Mouse (Mus musculus) MN1 (cell line): ENCODE measurements at regions not wholly inside any gene's neighbourhood (a gene's known extent, or its start where the extent isn't known, plus 50 kb on each side); places are given as distances from the start of the nearest gene placed in this dataset.
"Not testable (repeated sequence)": the region's sequence is repeated elsewhere in the genome, so short reads cannot be mapped to it uniquely, and the experiment has no call there.

Experiments used
- DNase-seq: peaks from one replicate; pipeline ENCODE4 v3.0.0-alpha.2; 2016; ENCODE audit warnings: low spot score

DNA sequence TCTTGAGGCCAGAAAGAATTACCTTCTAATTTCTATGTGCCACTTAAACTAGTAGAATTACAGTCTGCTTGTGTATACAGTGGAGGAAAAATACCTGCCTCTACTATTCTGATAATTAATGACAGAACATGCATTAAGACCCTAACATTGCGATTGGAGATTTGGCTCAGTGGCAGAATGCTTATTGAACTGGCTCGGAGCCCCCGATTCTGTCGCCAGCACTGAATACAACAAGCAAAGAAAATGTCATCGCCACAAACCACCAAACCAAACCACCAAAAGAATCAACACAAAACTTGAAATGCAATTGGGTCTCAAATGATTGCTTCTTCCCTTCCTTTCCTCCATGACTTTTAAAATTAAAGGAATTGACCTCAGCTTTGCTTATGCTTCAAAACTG, 122.9 kb upstream of the Emcn start:
- DNase-seq: no peak

DNA sequence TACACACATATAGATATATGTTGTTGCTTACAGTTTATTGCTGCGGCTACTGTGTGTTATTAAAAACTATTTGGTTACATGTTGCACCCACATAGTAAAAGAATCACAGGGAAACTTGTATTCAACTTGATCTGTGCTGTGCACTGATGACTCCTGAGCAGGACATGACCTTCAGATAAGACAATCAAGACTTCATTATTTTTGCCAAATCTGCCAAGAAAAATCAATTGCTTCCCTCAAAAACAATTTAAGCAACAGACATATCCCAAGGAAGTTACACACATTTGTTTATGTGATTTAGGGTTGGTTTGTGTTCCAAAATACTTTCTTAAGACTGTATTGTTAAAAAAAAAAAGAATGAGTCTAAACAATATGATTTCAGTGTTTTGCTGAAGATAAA, 114.7 kb upstream of the Emcn start:
- no peak for DNase-seq

DNA sequence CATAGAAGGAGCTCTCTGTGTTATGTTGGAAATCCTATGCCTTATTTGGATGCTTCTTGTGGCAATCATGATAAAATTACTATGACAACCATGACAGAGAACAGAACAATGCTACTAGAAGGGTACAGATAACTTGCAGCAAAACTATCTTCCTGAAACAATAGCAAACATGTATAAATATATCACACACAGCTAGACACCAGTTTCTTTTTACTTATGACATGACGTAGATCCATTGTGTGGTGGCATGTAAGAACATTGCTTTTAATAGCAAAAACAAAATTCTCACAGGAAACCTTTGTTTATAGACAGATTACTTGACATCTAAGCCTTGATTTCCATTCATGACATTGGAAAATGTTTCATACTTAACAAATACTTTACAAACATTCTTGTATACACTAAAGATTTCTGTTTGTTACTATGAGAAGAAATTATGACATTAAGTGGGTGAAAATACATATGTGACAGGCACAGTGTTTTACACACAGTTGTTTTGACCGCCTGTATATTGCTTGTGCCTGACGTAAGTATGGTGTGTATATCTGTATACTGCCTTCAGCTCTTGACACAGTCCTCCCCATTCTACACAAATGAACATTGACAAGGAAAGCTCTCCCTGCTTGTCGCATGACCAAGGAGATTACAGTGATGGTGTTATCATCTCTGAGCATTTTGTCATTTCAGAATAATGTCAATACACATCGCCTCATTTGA, 113.6 kb upstream of the Emcn start:
- no peak for DNase-seq

DNA sequence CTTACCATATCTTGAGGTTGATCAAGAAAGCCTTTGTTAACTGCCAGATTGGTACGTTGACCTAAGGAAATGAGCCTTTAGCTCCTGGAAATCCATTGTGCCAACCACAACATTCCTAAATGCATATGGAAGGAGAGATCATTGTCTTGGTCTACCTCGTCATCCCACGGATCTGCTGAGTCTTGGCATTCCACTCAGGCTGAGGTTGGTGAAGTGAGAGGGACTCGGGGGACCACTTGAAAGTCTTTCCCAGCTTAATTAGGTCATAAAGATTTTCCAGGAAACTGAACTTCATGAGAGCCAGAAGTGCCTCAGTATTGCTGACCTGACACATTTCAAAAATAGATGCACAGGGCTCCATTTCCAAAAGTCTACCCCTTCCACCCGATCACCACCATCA, 112.5 kb upstream of the Emcn start:
- DNase-seq: no peak

DNA sequence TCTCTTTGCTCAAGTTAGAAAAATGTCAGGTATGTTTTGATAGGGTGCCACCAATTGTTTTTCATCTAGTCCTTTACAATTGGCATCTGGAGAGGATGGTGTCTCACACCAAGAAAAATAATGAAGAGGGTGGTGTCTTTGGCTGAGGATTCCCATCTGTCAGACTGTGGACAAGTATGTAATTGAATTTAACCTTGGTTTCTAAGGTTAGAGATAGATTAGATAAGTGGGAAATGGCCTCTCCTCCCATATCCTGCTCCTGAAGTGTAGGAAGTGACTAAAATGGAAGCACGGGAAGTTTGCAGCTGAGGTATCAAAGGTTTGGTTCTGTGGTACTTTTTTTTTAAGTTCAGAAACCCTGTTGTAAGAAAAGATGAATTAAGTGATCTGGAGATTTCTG, 98.0 kb upstream of the Emcn start:
- DNase-seq: no peak

DNA sequence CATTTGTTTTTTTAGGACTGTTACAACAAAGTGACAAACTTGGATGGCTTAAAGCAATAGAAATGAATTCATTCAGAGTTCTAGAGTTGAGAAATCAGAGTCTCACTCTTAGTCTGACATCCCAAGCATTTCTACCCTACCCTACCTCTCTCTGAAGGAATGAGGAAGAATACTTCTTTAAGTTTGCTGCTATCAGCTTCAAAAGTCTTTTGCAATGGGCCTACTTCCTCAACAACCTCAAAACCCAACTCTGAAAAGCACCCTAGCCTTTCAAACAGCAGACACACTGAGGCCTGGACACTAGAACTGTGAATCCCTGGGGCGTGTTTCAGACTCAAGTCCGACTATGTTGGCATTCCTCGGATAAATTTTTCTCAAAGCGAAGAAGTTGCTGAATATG, 77.0 kb upstream of the Emcn start:
- no peak for DNase-seq

DNA sequence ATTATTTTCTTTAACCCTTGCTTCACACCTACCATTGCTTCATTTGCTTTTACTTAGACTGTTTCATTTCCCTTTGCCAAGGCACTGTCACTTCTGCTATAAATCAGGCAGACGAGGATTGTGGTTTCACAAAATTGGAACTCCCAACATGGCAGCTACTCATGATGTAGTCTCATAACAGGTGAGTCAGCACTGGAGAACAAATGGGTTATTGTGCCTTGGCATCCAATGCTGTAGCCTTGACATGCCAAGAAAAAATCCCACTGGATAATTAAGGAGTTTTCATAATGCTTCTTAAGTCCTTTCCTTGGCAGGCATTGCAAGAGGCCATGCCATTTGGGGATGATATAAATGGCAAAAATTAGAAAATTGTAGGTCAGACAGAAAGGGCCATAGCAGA, 73.1 kb upstream of the Emcn start:
- no peak for DNase-seq

DNA sequence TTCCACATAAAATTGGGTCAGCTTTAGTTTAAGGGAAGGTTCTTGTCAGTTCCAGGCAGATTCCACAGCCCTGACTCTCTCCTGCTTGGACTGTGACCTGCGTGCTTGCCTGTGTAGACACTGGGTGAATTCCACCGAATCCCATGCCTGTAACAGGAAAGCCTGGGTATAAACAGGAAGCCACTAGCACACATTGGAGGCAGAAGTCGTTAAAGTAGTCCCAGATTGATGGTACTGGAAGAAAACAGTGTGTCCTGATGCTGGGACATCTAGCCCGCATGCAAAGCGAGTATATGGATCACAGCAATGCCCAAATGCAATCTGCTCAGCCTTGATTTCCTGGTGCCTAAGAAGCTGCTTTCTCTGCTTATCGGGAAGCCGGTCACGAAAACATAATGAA, 65.4 kb upstream of the Emcn start:
- no peak for DNase-seq

DNA sequence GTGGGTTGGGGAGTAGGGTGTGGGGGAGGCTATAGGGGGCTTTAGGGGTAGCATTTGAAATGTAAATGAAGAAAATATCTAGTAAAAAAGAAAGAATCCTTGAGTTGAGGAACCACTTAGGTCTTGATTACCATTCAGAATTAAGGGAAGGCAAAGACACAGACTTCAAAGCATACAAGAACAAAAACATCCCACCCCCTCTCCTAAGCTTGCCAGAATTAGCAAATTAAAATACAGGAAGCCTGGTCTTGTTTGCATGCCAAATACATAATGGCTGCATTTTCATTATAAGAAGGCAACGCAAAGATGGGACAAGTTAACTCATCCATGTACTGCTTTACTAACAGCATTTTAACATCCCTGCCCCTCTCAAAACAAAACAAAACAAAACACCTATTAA, 61.6 kb upstream of the Emcn start:
- DNase-seq: no peak

DNA sequence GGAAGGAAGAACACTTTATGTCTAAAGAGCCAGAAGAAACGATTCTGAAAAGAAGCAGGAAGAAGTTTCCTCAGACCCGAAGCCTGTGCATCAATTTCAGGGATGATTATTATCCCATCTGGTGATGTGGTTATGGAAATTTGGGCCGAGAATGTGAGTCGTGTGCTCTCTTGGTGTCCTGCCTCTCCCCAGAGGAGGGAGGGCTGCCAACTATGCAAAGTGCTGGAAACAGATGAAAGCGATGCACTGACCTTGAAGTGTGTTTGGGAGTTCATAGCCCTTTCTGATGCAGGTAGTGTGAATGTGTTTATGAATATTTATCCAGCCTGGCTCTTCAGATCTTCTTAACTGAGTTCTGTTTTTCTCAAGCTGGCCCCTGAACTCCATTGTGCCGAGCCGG, 59.8 kb upstream of the Emcn start:
- DNase-seq: no peak

DNA sequence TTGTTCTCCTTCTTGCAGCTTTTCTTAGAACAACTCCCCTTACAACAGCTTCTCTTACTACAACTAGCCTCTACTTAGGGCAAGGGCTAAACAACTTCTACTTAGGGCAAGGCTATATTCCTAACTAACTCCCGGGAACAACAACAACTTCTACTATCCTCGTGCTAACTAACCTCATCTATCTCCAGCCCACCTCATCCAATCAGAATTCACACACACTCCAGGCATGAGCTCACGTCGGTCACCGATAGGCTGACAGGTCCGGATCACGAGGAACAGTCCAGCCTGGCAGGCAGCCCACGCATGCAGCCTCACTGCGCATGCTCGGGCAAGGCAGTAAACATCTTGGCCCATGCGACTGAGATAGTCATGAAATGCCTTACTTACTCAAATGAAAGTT, 53.3 kb upstream of the Emcn start:
- DNase-seq: not testable (repeated sequence)

DNA sequence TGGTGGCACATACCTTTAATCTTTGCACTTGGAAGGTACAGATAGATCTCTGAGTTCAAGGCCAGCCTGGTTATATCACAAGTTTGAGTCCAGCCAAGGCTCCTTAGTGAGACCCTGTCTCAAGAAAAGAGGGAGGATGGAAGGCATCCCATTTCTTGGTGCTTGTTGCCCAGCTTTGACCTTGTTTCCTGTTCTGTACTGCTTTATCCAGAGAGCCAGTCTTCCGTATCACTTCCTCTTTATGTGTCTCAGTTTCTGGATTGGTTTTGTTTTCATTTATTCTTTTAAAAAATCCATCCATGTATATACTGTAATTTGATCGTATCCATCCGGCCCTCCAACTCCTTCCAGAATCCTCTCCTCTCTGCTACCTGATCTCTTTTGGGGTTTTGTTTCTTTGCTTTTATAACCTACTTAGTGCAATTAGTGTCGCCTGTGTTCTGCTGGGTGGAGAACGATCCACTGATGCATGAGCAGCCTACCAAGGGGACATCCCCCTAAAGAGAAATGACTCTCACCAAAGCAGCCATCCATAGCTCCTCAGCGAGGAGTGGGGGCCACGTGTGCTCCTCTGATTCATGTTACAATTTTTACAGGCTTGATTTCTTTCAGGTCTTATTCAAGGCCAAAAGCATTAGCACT, 52.4 kb upstream of the Emcn start:
- DNase-seq: no peak

DNA sequence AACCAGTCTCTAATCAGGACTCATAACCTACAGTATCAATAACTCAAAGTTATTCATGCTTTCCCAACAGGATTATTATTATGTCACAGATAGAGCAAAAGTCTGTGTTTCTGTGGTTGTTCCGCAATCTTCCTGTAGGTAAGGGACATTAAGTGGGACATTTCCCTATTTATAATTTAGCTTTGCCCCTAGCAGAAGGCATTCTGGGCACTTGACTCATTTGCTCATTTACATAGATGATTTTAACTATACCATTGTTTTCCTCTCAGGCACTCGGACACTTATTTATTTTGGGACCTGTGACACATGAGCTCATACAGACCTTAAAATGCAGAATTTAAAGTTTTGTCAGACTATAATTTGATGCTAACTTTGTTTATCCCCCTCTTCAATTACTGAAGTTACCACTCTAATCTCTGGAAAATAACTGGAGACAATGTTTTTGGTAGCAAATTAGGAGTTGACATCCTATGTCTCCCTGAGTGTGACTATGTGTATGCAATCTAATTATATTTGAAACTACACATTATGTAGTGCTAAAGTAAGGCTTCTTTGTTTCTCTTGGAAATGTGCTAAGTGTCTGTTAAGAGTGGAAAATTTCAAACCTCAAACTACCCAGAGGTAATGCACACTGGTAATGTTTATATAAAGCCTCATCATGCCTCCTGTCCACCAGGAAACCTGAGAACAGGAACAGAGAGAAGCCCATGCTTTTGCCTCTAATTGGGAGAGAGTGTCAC, 51.8 kb upstream of the Emcn start:
- no peak for DNase-seq

DNA sequence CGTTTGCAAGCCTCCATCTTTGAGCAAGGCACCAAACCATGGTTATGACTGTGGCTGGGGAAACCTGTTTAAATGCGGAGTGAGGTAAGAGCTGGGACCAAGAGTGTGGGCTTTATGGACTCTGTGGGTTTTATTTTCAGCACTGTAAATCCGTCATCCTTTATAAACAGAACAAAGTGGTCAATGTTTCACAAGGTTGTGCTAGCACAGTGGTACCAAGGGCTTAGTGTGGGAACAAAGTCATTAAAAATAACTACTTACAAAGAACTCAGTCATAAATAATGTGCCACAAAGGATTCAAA, 51.2 kb upstream of the Emcn start:
- DNase-seq: no peak
